Mouse (Mus musculus): ENCODE results near the gene Nutf2. TPM values are rescaled to one million over a fixed set of nuclear protein-coding genes. Genes with fewer than 3 reads are reported as not detected.
"Not testable (repeated sequence)": the region's sequence is repeated elsewhere in the genome, so short reads cannot be mapped to it uniquely, and the experiment has no call there.

The Nutf2 gene
- polyA plus RNA-seq (2015; fragmentation: Nextera tagmentation; extraction: Ambion mirVana): 283 and 294 TPM in 2 replicates

GRCm38 (mm10) chr8:105860143-105860981 is at the start of gene Nutf2:
Gene Nutf2 (plus strand): TSS chr8:105860580.
- Histone ChIP-seq H3K27me3 (no peaks in the 10 kb centered on the region), H3K36me3 (peaks cover 27% of the 10 kb centered on the region), H3K9me3 (replicated peaks) (no peaks in the 10 kb centered on the region), H3K9ac (peak within 1 kb of the TSS; percentile 95), H3K4me3 (replicated peaks) (peak within 1 kb of the TSS; percentile 94), H3K4me1 (peaks cover 73% of the 10 kb centered on the region), H3K27ac (peak within 1 kb of the TSS; percentile 91), H3K4me2 (peak within 1 kb of the TSS; percentile 75)
- under 1% methylated on average over 54 of the region's 59 CpGs for WGBS
- peak; percentile 99 for ATAC-seq (replicated peaks; ENCODE audit: low FRiP score)

GRCm38 (mm10) chr8:105811061-105811460 is 49.3 kb upstream of the Nutf2 start:
- H3K9me3 ChIP-seq (replicated peaks): no peaks in the 10 kb centered on the region
- H3K36me3 ChIP-seq: peaks cover 9% of the 10 kb centered on the region
- no peak overlapping the region for H3K27ac ChIP-seq
- no peak for ATAC-seq (replicated peaks; ENCODE audit: low FRiP score)
- H3K4me1 ChIP-seq: peaks cover 11% of the 10 kb centered on the region
- WGBS: 77% methylated on average over 10 of the region's 10 CpGs
- H3K9ac ChIP-seq: no peak overlapping the region
- no peaks in the 10 kb centered on the region for H3K27me3 ChIP-seq
- no peak overlapping the region for H3K4me2 ChIP-seq
- H3K4me3 ChIP-seq (replicated peaks): no peak overlapping the region

- H3K9me3 ChIP-seq (replicated peaks): no peaks in the 10 kb centered on the region
- no peak overlapping the region for H3K4me2 ChIP-seq
- no peak overlapping the region for H3K27ac ChIP-seq
- no peaks in the 10 kb centered on the region for H3K27me3 ChIP-seq
- ATAC-seq (replicated peaks; ENCODE audit: low FRiP score): no peak
- peaks cover 9% of the 10 kb centered on the region for H3K36me3 ChIP-seq
- no peak overlapping the region for H3K9ac ChIP-seq
- H3K4me3 ChIP-seq (replicated peaks): no peak overlapping the region
- peaks cover 11% of the 10 kb centered on the region for H3K4me1 ChIP-seq
- 80% methylated on average over 3 of the region's 3 CpGs for WGBS
Observed at GRCm38 (mm10) chr8:105811543-105811942, 48.8 kb upstream of the Nutf2 start.

- Histone ChIP-seq H3K9ac (no peak overlapping the region), H3K4me3 (replicated peaks) (no peak overlapping the region), H3K4me1 (peaks cover 11% of the 10 kb centered on the region), H3K4me2 (no peak overlapping the region), H3K27me3 (no peaks in the 10 kb centered on the region), H3K36me3 (peaks cover 9% of the 10 kb centered on the region), H3K27ac (no peak overlapping the region), H3K9me3 (replicated peaks) (no peaks in the 10 kb centered on the region)
- 85% methylated on average over 5 of the region's 5 CpGs for WGBS
- ATAC-seq (replicated peaks; ENCODE audit: low FRiP score): no peak
Observed at GRCm38 (mm10) chr8:105812511-105812910, 47.9 kb upstream of the Nutf2 start.

DNA sequence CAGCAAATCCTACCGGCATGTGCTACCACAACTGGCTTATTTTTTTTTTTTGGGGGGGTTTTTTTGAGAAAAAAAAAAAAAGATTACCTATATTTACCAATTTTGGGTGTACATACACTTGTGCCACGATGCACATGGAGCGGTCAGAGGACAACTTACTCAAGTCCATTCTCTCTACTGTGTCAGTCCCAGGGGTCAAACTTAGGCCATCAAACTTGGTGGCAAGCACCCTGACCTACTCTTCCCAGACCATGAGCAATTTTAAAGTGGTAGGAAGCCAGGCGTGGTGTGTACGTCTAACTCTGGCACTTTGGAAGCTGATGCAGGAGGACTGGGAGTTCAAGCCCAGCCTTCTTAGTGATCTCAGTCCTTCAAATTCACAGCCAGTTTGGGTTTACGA is 47.1 kb upstream of the Nutf2 start:
- no peaks in the 10 kb centered on the region for H3K9me3 ChIP-seq (replicated peaks)
- no peak for ATAC-seq (replicated peaks; ENCODE audit: low FRiP score)
- H3K4me3 ChIP-seq (replicated peaks): no peak overlapping the region
- H3K36me3 ChIP-seq: peaks cover 16% of the 10 kb centered on the region
- H3K27me3 ChIP-seq: no peaks in the 10 kb centered on the region
- no peak overlapping the region for H3K4me2 ChIP-seq
- no peak overlapping the region for H3K9ac ChIP-seq
- WGBS: 97% methylated on average over 6 of the region's 6 CpGs
- peaks cover 7% of the 10 kb centered on the region; the same call in 1 of the 2 replicates for H3K4me1 ChIP-seq
- H3K27ac ChIP-seq: no peak overlapping the region

DNA sequence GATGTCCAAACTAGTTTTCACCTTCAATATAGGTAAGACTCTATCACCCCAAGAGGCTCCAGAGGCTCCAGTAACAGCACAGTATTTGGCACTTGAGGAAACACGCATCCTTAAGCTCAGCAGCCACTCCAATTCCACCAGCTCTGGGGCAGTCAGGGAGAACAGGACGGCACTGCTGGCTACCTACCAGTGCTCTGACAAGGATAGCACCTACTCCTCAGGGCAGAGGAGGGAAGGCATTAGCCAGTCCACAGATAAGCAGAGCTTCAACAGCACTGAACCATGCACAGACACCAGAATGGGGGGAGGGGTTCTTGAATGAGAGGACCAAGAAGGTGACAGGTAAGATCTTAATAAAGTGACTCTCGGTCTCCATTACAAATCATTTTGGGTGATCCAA is 40.7 kb upstream of the Nutf2 start:
- WGBS: 93% methylated on average over 3 of the region's 3 CpGs
- H3K9ac ChIP-seq: no peak overlapping the region
- no peak overlapping the region for H3K4me2 ChIP-seq
- H3K27me3 ChIP-seq: no peaks in the 10 kb centered on the region
- H3K27ac ChIP-seq: no peak overlapping the region
- no peak for ATAC-seq (replicated peaks; ENCODE audit: low FRiP score)
- H3K4me1 ChIP-seq: no peaks in the 10 kb centered on the region
- H3K9me3 ChIP-seq (replicated peaks): no peaks in the 10 kb centered on the region
- peaks cover 59% of the 10 kb centered on the region for H3K36me3 ChIP-seq
- no peak overlapping the region for H3K4me3 ChIP-seq (replicated peaks)

DNA sequence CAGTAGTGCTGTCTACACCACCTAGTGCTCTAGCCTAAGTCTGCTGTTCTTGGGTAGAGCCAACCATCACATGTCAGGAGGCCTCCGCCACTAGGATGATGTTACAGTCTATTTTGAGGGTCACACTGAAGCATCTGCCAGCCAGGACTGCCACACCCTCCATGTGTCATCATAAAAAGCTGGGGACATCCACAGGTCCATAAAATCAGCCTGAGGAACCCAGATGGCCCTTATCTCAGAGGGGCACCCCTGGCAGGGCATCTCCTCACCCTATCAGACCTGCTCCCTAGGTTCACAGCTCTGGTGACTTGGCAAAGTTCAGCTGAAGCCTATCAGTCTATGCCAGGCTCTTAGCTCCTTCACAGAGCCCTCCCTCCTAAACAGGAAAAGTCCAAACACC is 39.5 kb upstream of the Nutf2 start:
- Histone ChIP-seq H3K9me3 (replicated peaks) (no peaks in the 10 kb centered on the region), H3K4me2 (no peak overlapping the region), H3K9ac (no peak overlapping the region), H3K4me3 (replicated peaks) (no peak overlapping the region), H3K36me3 (peaks cover 69% of the 10 kb centered on the region), H3K27me3 (no peaks in the 10 kb centered on the region), H3K4me1 (peaks cover 7% of the 10 kb centered on the region), H3K27ac (no peak overlapping the region)
- 90% methylated on average over 1 of the region's 1 CpGs for WGBS
- peak; percentile 93 for ATAC-seq (replicated peaks; ENCODE audit: low FRiP score)

- ATAC-seq (replicated peaks; ENCODE audit: low FRiP score): no peak
- Histone ChIP-seq H3K36me3 (peaks cover 49% of the 10 kb centered on the region), H3K4me2 (peak overlapping the region; percentile 81), H3K27ac (no peak overlapping the region), H3K9me3 (replicated peaks) (no peaks in the 10 kb centered on the region), H3K27me3 (no peaks in the 10 kb centered on the region), H3K4me1 (peaks cover 16% of the 10 kb centered on the region), H3K9ac (peak overlapping the region; percentile 90; the same call in 1 of the 2 replicates), H3K4me3 (replicated peaks) (peak overlapping the region; percentile 85)
- 46% methylated on average over 4 of the region's 4 CpGs for WGBS
Observed at GRCm38 (mm10) chr8:105825506-105825905, 34.9 kb upstream of the Nutf2 start.

DNA sequence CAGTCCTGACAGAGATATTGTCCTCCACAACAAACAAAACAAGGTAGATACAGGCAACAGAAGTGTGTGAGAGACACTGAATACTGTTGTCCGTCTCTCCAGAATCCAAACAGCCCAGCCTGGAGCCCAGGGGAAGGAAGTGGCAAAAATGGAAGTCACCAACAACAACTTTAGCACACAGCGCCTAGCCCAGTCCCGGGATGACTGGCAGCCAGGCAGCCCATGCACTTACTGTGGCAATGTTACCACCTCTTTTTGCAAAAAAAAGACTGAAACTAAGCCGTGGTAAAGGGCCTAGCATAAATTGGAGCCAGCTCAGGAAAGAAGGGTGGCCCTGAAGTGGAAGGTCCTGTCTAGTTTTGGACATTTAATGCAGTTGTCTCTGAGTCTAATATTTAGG is 34.0 kb upstream of the Nutf2 start:
- ATAC-seq (replicated peaks; ENCODE audit: low FRiP score): no peak
- Histone ChIP-seq H3K4me3 (replicated peaks) (peak overlapping the region; percentile 85), H3K9ac (peak overlapping the region; percentile 90), H3K36me3 (peaks cover 41% of the 10 kb centered on the region), H3K4me1 (peaks cover 16% of the 10 kb centered on the region), H3K4me2 (peak overlapping the region; percentile 81), H3K27ac (peak overlapping the region; percentile 66; the same call in 1 of the 2 replicates), H3K9me3 (replicated peaks) (no peaks in the 10 kb centered on the region), H3K27me3 (no peaks in the 10 kb centered on the region)
- WGBS: under 1% methylated on average over 4 of the region's 4 CpGs

GRCm38 (mm10) chr8:105826861-105827848 is 33.2 kb upstream of the Nutf2 start, which contains the start of the genes Ranbp10 and Tsnaxip1:
Gene Ranbp10 (minus strand): TSS chr8:105827350.
Gene Tsnaxip1 (plus strand): TSS chr8:105827731.
- no peaks in the 10 kb centered on the region for H3K27me3 ChIP-seq
- peak within 1 kb of the TSS; percentile 84 for H3K27ac ChIP-seq
- H3K9me3 ChIP-seq (replicated peaks): no peaks in the 10 kb centered on the region
- H3K4me3 ChIP-seq (replicated peaks): peak within 1 kb of the TSS; percentile 85
- 0% methylated on average over 52 of the region's 52 CpGs for WGBS
- peaks cover 16% of the 10 kb centered on the region for H3K4me1 ChIP-seq
- H3K9ac ChIP-seq: peak within 1 kb of the TSS; percentile 90
- peaks cover 33% of the 10 kb centered on the region for H3K36me3 ChIP-seq
- ATAC-seq (replicated peaks; ENCODE audit: low FRiP score): peak; percentile 98
- H3K4me2 ChIP-seq: peak within 1 kb of the TSS; percentile 81

GRCm38 (mm10) chr8:105833740-105834139 is 26.6 kb upstream of the Nutf2 start:
- ATAC-seq (replicated peaks; ENCODE audit: low FRiP score); H3K4me3 ChIP-seq (replicated peaks); H3K27me3 ChIP-seq; H3K9me3 ChIP-seq (replicated peaks); H3K4me2 ChIP-seq; H3K36me3 ChIP-seq; H3K9ac ChIP-seq; H3K4me1 ChIP-seq; H3K27ac ChIP-seq: not testable (repeated sequence)
- 85% methylated on average over 2 of the region's 2 CpGs for WGBS

- Histone ChIP-seq H3K4me2 (no peak overlapping the region), H3K4me1 (no peaks in the 10 kb centered on the region), H3K36me3 (no peaks in the 10 kb centered on the region), H3K4me3 (replicated peaks) (no peak overlapping the region), H3K9me3 (replicated peaks) (no peaks in the 10 kb centered on the region), H3K27ac (no peak overlapping the region), H3K9ac (no peak overlapping the region), H3K27me3 (no peaks in the 10 kb centered on the region)
- 33% methylated on average over 11 of the region's 11 CpGs for WGBS
- no peak for ATAC-seq (replicated peaks; ENCODE audit: low FRiP score)
Observed at GRCm38 (mm10) chr8:105835318-105835717, 25.1 kb upstream of the Nutf2 start.
